In genomic region chr7:84135799-84136700, GRCm38 (mm10) we compare ENCODE assay signal across 12 mouse cellular contexts. TPM values are rescaled to one million over a fixed set of nuclear protein-coding genes. Genes with fewer than 3 reads are reported as not detected.
DNase-seq lines count a peak whose midpoint lies in the region; ATAC-seq and TF ChIP-seq lines count a peak whose summit lies in the region.
"Had no signal": no experiment of that assay in that cellular context is flagged by ENCODE, and none has a peak within 500 bp of the region (broad histone marks: within the 10 kb centered on the region; RNA-seq: fewer than 3 reads in every experiment).

No protein-coding gene starts in this region.

- ATAC-seq in lung, postnatal 0 days = peak; percentile 37
- ATAC-seq in forebrain, embryonic 13.5 days = no peak

- H3K4me1 ChIP-seq in lung, postnatal 0 days (ENCODE audit: insufficient read depth, low read depth, low read length) = peaks cover 74% of the 10 kb centered on the region
- peaks cover 33% of the 10 kb centered on the region for H3K4me1 ChIP-seq in forebrain, embryonic 13.5 days

- H3K4me2 ChIP-seq in lung, postnatal 0 days (replicated peaks; ENCODE audit: low read depth, low read length) = no peak overlapping the region; the same call in 1 of the 2 replicates
- H3K4me2 ChIP-seq in forebrain, embryonic 13.5 days = no peak overlapping the region
- H3K4me2 ChIP-seq: embryonic facial prominence, embryonic 15.5 days; heart, embryonic 13.5 days had no signal

- TF ChIP-seq CTCF in lung, postnatal 0 days (IDR thresholded peaks at IDR 0.05) = no peak

- H3K27ac ChIP-seq in lung, postnatal 0 days (ENCODE audit: low read length) = peak overlapping the region; percentile 87
- no peak overlapping the region for H3K27ac ChIP-seq in forebrain, embryonic 13.5 days
- H3K27ac ChIP-seq: embryonic facial prominence, embryonic 15.5 days; heart, embryonic 13.5 days had no signal

- H3K9me3 ChIP-seq in lung, postnatal 0 days (ENCODE audit: low read length) = no peaks in the 10 kb centered on the region
- H3K9me3 ChIP-seq in forebrain, embryonic 13.5 days (replicated peaks) = no peaks in the 10 kb centered on the region
- H3K9me3 ChIP-seq: embryonic facial prominence, embryonic 15.5 days; heart, embryonic 13.5 days had no signal

- WGBS in lung, postnatal 0 days = 19% methylated on average over 4 of the region's 4 CpGs
- 85% methylated on average over 4 of the region's 4 CpGs for WGBS in forebrain, embryonic 13.5 days

- no peaks in the 10 kb centered on the region for H3K36me3 ChIP-seq in lung, postnatal 0 days (ENCODE audit: insufficient read depth, low read length)
- H3K36me3 ChIP-seq in forebrain, embryonic 13.5 days (ENCODE audit: poor library complexity, severe bottlenecking) = no peaks in the 10 kb centered on the region
- H3K36me3 ChIP-seq: embryonic facial prominence, embryonic 15.5 days; heart, embryonic 13.5 days had no signal

- no peak overlapping the region for H3K9ac ChIP-seq in lung, postnatal 0 days (replicated peaks; ENCODE audit: low read depth)
- H3K9ac ChIP-seq in forebrain, embryonic 13.5 days = no peak overlapping the region
- H3K9ac ChIP-seq: embryonic facial prominence, embryonic 15.5 days; heart, embryonic 13.5 days had no signal

- DNase-seq in NIH3T3 (ENCODE audit: low read depth) = peak; percentile 14
- DNase-seq in fibroblast of lung, adult 2 months (ENCODE audit: low read depth) = peak; percentile 44
- peak; percentile 61 for DNase-seq in kidney, postnatal 14 days
- DNase-seq in lung, postnatal 0 days (ENCODE audit: low spot score) = peak; percentile 77
- DNase-seq in cerebellum, postnatal 36 days = no peak
- no peak for DNase-seq in gastrocnemius, postnatal 10 days
- no peak for DNase-seq in heart, adult 18-20 months
- DNase-seq: cerebellum, adult 9-11 months; thymus, postnatal 36 days had no signal

- TF ChIP-seq EP300 in lung, postnatal 0 days (IDR thresholded peaks at IDR 0.05) = peak; percentile 44; the same call in 1 of the 2 replicates

- no peaks in the 10 kb centered on the region for H3K27me3 ChIP-seq in lung, postnatal 0 days (replicated peaks; ENCODE audit: insufficient read depth, low read length)
- H3K27me3 ChIP-seq in forebrain, embryonic 13.5 days = no peaks in the 10 kb centered on the region
- H3K27me3 ChIP-seq: embryonic facial prominence, embryonic 15.5 days; heart, embryonic 13.5 days had no signal

- H3K4me3 ChIP-seq in lung, postnatal 0 days (ENCODE audit: low read depth, low read length) = no peak overlapping the region
- H3K4me3 ChIP-seq in forebrain, embryonic 13.5 days = no peak overlapping the region
- H3K4me3 ChIP-seq: embryonic facial prominence, embryonic 15.5 days; heart, embryonic 13.5 days had no signal

RNA-seq across cellular contexts. Expression of gene Abhd17c, which starts 15.6 kb away (rescaled TPM):
- polyA plus RNA-seq in lung, postnatal 0 days (2015; fragmentation: Nextera tagmentation; extraction: Ambion mirVana) = 91.3 and 104 TPM in 2 replicates
- 13.2 and 15.6 TPM in 2 replicates for polyA plus RNA-seq in forebrain, embryonic 13.5 days (2015; fragmentation: Nextera tagmentation; extraction: Ambion mirVana)
- 10 to 100 TPM in 1 of 2 experiments, 1 to 10 TPM in 1; 7.5 to 10.5 TPM for total RNA-seq in gastrocnemius, postnatal 10 days (2021)
- 10 to 100 TPM; 29.8 to 35.7 TPM for total RNA-seq in heart, adult 18-20 months (2021)

RNA-seq across cellular contexts. Expression of gene Cemip, which starts 49.7 kb away (rescaled TPM):
- polyA plus RNA-seq in lung, postnatal 0 days (2015; fragmentation: Nextera tagmentation; extraction: Ambion mirVana) = 0.57 and 0.83 TPM in 2 replicates
- 0.55 and 0.81 TPM in 2 replicates for polyA plus RNA-seq in forebrain, embryonic 13.5 days (2015; fragmentation: Nextera tagmentation; extraction: Ambion mirVana)
- 1 to 10 TPM in 1 of 2 experiments, under 1 TPM in 1; 0.31 to 2.6 TPM for total RNA-seq in gastrocnemius, postnatal 10 days (2021)
- under 1 TPM in 1 of 2 experiments, not detected in 1; 0.08 TPM for total RNA-seq in heart, adult 18-20 months (2021)

Comparison
In these comparisons a context has a peak if more than half of its experiments do, and no peak if none do; other contexts are left out.
1. DNase-seq: peak in NIH3T3 (single experiment), fibroblast of lung, adult 2 months (single experiment), kidney, postnatal 14 days (single experiment) and lung, postnatal 0 days (single experiment); none in cerebellum, postnatal 36 days (0 of 2), gastrocnemius, postnatal 10 days (single experiment) and heart, adult 18-20 months (0 of 2).